Mouse (Mus musculus) adrenal gland (tissue): ENCODE data around the gene Prrx2.

ENCODE experiments used
- intact Hi-C: fragments of 180-260 bp; cut with DNase I; formaldehyde crosslinking; loops from one replicate; pipeline ENCODE4 v1.15.1; 2025

The Prrx2 gene

GRCm38 (mm10) chr2:30822460-30822859, 12.3 kb upstream of the Prrx2 start:
- intact Hi-C loops, result no loop called here

GRCm38 (mm10) chr2:30823385-30824153, 11.2 kb upstream of the Prrx2 start:
- intact Hi-C loops, result no loop called here

DNA sequence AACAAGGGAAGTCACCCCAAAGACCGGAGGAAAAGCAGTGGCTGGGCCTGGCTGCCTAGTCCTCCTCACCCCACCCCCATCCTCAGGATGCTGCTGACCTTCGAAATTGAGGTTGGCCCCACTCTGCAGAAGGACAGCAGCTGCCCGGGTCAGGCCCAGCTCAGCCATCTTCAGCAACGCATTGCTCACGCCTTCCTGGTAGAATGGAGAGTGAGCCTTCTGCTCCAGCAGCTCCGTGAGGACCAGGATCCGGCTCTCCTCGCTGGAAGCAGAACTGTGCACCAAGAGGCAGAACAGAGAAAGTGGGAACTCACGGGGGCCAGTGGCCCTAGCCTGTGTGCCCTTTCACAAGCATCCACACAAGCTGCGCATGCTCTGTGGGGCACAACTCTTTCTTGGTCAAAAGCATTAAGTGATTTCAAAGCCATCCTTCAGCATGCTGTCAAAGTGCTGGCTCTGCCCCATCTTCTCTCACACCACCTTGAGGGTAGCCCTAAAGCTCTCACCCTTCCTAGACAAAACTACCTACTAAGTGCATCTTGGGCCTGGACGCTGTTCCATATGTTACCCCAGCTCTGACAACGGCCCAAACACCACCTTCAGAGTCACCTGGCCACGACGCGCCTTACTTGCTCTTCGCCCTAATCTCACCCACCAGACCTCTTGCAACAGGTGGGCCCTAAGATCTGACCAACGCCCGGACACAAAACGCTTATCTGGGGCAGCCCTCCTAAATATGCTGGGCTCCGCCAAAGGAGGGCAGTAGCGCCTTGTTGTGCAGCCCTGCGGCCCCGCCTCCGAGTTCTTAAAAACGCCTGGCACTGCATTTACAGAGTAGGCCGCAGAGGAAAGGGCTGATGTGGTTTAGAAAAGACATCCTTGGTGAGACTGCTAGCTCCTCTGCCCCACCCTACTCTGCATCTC, 7.7 kb upstream of the Prrx2 start:
- intact Hi-C loops, result loop anchor here (5.0 kb wide), 1 partner anchor 105 kb away; no protein-coding TSS in a partner anchor

DNA sequence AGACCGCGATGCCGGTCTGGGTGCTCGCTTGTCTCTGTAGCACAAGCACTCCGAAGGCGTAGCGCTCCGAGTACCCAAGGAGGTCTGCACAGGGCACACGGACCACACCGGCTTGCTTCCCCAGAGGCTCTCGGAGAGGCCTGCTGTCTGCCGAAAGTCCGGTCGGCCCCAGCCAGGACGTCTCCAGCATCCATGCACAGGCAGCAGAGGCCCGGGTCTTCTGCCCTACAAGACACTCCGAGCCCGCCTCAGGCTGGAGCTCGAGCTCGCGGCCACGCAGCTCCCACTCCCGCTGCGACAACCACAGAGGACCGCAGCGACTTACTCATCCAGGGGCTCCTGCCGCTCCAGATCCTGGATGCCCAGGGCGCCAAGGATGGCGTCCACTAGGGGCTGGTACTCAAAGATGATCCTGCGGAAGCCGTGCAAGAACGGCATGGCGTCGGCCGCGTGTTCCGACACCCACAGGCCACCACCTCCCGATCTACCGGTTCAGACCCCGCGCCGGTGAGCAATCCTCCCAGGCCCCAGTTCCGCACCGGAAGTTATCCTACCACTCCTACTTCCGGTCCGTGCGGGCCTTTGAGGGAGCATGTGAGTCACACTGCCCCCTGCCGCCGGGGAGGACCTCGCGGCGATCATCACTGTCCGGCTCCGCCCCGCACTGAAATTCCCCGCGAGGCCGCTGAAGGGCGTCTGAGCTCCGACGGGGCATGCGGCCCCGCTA, 6.9 kb upstream of the Prrx2 start:
- intact Hi-C loops, result loop anchor here (5.0 kb wide), 1 partner anchor 104 kb away; no protein-coding TSS in a partner anchor

DNA sequence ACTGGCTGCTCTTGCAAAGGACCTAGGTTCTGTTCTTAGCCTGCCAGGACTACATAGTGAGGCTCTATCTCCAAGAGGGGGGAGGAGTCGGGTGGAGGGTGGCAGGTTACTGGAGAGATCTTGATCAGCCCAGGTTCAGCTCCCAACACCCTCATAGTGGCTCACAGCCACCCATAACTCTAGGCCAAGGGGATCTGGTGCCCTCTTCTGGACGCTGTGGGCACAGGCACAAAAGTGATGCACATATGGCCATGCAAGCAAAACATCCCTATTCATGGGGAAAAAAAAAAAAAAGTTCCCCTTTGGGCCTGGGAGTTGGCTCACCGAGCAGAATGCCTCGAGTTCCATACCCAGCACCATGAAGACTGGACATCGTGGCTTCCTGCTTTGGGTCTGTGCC, 5.5 kb upstream of the Prrx2 start:
- intact Hi-C loops, result loop anchor here (5.0 kb wide), 1 partner anchor 103 kb away; no protein-coding TSS in a partner anchor

- intact Hi-C loops, result no loop called here
Measured at GRCm38 (mm10) chr2:30830283-30830795, 4.4 kb upstream of the Prrx2 start, which contains the start of gene Asb6. Gene Asb6, minus strand, starts transcription at chr2:30830333.

DNA sequence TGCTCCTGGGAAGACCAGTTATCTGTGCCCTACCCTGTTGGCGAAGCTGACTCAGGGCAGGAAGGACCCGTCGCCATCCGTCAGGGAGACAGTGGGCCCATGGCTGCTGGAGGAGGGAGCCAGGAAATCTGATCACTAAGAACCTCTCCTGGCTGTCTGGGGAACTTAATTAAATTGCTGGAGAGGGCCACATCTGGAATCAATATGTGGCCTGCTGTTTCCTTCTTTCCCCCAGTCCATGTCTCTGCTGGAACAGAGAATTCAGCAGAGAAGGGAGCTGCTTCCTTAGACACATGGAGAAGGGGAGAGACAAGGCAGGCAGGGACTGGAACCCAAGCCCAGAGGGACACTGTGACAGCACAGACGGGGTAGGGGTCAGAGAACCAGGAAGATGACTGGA, 1.1 kb upstream of the Prrx2 start:
- intact Hi-C loops, result no loop called here

- intact Hi-C loops, result no loop called here
Measured at GRCm38 (mm10) chr2:30836238-30836990, 1.6 kb downstream of the Prrx2 start.

DNA sequence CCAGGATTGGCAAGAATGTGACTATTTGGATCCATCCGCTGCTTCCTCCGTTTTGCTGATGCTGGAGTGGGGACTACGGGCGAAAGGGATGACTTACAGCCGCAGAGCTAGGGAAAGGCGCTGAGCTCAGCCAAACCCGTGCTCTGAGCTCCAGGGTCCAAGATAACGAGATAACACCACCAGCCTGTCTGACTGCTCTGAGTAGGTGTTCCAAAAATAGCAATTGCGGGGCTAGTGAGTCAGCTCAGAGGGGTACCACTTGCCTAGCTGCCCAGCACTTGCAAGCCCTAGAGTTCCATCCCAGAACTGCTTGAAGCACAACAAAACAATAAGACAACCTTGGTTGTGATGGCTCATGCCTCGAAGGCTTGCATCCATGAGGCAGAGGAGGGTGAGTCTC, 7.8 kb downstream of the Prrx2 start:
- intact Hi-C loops, result no loop called here

GRCm38 (mm10) chr2:30845152-30846070, 10.6 kb downstream of the Prrx2 start:
- intact Hi-C loops, result no loop called here

DNA sequence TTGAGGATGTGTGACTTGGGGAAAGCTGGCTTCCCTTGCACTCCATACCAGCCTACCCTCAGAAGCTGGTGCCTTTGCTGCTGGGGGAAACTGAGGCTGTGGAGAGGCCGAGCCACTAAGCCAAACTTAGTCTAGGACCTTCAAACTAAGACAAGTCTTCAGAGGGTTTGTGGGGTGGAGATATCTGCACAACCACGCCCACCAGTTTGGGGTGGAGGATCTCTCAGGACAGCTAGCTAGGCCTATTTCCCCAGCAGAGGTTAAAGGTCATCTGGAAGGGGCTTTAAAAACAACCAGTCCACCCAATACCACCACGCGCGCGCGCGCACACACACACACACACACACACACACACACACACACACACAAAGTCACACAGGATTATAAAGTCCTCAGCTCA, 11.5 kb downstream of the Prrx2 start:
- intact Hi-C loops, result no loop called here

DNA sequence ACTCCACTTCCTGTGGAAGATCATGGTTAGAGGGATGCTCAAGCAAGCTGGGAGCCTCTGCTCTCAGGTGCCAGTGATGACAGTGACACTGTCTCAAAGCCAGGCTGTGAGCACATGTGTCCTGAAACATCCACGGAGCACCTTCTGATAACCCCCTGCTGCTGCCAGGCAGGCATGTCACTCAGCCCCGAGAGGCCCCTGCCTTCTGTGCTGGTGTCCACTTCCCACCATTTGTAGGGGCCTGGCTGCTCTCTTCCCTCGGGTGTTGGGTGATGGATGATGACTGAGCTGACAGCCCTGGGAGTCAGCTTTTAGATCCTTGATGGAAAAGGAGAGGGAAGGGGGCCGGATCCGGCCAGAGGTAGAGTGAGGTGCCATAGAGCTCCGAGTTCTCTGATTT, 12.0 kb downstream of the Prrx2 start:
- intact Hi-C loops, result no loop called here

GRCm38 (mm10) chr2:30848184-30848583, 13.4 kb downstream of the Prrx2 start:
- intact Hi-C loops, result no loop called here

DNA sequence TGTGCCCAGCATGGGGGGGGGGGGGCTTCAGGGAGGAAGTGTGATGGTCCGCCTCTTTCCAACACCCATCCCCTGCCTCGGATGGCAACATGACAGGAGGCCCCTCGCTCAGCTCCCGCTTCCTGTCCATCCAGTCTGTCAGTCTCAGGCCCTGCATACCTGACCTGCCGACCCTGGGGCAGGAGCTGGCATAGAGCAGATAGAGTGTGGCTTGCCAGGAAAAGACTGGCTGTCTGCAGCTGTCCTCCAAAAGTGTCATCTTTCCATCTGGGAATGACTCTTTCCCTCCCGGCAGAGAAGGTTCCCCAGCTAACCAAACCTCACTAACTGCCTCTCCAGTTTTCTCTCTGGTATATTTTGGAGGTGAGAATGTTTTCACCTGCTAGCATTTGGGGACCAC, 15.8 kb downstream of the Prrx2 start:
- intact Hi-C loops, result no loop called here

DNA sequence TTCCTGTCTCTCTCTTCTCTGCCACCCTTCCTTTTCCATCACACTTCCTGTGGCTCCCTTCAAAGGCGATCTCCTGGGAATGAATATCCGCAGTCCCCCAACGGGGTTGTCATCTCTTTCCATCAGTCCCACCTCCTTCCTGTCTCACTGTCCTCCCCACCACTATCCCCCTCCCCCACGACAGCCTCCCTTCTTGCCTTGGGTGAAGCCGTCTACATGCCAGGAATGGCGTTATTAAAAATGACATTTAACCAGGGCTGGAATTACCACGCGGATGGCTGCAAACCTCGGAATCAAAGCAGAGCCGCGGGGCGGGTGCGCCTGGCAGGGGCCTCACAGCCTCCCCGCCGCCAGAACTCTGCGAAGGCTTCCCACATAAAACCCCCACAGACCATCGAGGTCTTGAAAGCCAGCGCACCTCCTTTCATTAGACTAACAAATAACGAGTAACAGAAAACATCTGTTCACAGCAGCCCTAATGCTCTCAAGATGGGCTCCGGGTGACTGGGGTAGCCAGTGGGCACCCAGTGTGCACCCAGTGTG, 18.1 kb downstream of the Prrx2 start:
- intact Hi-C loops, result no loop called here

- intact Hi-C loops, result no loop called here
Measured at GRCm38 (mm10) chr2:30857076-30857475, 22.3 kb downstream of the Prrx2 start.

DNA sequence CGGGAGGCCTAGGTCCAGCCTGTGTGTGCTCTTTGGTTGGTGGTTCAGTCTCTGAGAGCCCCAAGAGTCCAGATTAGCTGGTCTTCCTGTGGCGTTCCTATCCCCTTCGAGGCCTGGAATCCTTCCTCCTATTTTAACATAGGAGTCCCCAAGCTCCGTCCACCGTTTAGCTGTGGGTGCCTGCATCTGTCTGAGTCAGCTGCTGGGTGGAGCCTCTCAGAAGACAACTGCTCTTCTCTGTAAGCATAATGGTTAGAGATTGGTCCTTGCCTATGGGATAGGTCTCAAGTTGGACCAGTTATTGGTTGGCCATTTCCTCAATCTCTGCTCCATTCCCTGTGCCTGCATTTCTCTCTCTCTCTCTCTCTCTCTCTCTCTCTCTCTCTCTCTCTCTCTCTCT, 25.0 kb downstream of the Prrx2 start:
- intact Hi-C loops, result no loop called here

DNA sequence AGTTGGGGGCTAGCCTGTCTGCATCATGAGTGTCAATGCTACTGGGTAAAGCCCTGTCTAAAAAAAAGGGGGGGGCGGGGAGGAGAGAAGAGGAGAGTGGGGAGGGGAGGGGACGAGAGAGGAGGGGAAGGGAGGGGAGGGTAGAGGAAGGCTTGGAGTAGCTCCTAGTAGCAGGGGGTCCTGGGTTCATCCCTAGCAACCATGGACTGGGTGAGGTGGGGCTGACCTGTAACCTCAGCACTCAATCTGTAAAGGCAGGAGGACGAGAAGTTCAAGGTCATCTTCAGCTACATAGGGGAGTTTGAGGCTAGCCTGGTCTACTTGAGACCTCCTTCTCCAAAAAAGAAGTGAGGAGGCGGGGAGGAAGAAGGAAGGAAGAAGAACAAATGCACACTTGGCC, 27.3 kb downstream of the Prrx2 start:
- intact Hi-C loops, result no loop called here

DNA sequence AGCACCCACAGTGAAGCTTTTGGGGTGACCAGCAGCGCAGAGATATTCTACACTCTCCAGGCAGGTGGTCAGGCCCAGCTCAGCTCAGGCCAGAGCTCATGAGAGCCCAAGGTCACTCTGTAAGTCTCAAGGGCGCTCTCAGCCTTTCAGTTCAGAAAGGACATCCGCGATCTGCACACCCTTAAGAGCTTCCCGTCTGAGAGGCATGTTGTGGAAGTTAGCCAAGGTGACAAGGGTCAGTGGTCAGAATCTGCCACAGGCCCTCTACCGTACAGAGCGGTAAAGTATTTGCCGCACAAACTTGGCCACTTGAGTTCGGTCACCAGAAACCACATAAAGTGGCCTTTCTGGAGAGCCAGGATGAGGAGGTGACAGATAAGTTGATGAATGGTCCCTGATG, 28.8 kb downstream of the Prrx2 start:
- intact Hi-C loops, result no loop called here
